Mouse (Mus musculus) embryonic facial prominence, embryonic 14.5 days (tissue): ENCODE measurements around the gene H2-Q1. TPM values are rescaled to one million over a fixed set of nuclear protein-coding genes. Genes with fewer than 3 reads are reported as not detected.
"Not testable (repeated sequence)": the region's sequence is repeated elsewhere in the genome, so short reads cannot be mapped to it uniquely, and the experiment has no call there.

ENCODE experiments used
- ATAC-seq: fragments of 200-750 bp; cut with Nextera tagmentation; 2 replicates; pipeline ENCODE4 v1.8.0; 2017; ENCODE audit warnings: low read depth, moderate number of reproducible peaks, moderate TSS enrichment
- DNase-seq: peaks from one replicate; pipeline ENCODE4 v3.0.0-alpha.2; 2015; ENCODE audit warnings: low spot score
- H3K27ac ChIP-seq: fragments of 300-500 bp; sonication (generic); replicated peaks from 2 replicates; pipeline ENCODE4 v1.5.1; 2014; ENCODE audit warnings: low read depth, mild to moderate bottlenecking, low read length, moderate library complexity
- H3K27me3 ChIP-seq: fragments of 300-500 bp; sonication (generic); replicated peaks from 2 replicates; pipeline ENCODE4 v1.6.1; 2014; ENCODE audit warnings: low read length; ENCODE audit not compliant: control insufficient read depth, insufficient read depth
- H3K36me3 ChIP-seq: fragments of 300-500 bp; sonication (generic); 2 replicates; pipeline ENCODE4 v1.6.1; 2014; ENCODE audit warnings: low read length, mixed read lengths; ENCODE audit not compliant: control insufficient read depth, insufficient read depth
- H3K4me1 ChIP-seq: fragments of 300-500 bp; sonication (generic); 2 replicates; pipeline ENCODE4 v1.6.1; 2014; ENCODE audit warnings: antibody characterized with exemption, low read length; ENCODE audit not compliant: control insufficient read depth, insufficient read depth
- H3K4me2 ChIP-seq: fragments of 300-500 bp; sonication (generic); 2 replicates; pipeline ENCODE4 v1.6.1; 2014; ENCODE audit warnings: low read depth, mild to moderate bottlenecking, low read length, moderate library complexity, mixed read lengths
- H3K4me3 ChIP-seq: fragments of 300-500 bp; sonication (generic); 2 replicates; pipeline ENCODE4 v1.5.1; 2014; ENCODE audit warnings: low read depth, mild to moderate bottlenecking, low read length
- H3K9ac ChIP-seq: fragments of 300-500 bp; sonication (generic); 2 replicates; pipeline ENCODE4 v1.6.1; 2014; ENCODE audit warnings: low read depth, mild to moderate bottlenecking, low read length, moderate library complexity, mixed read lengths
- H3K9me3 ChIP-seq: fragments of 300-500 bp; sonication (generic); 2 replicates; pipeline ENCODE4 v1.6.1; 2016; ENCODE audit warnings: low read length; ENCODE audit not compliant: control insufficient read depth
- WGBS: fragments of 180-500 bp; shearing (Covaris S2); extraction: QIAGEN DNeasy Blood & Tissue Kit; methylation state at CpG from one replicate; pipeline ENCODE4 v1.1.7; 2014; 5-methylcytosine and 5-hydroxymethylcytosine counted together
- polyA plus RNA-seq: library from polyadenylated mRNA; unstranded; fragments of >200 nt; fragmentation: Nextera tagmentation; extraction: Ambion mirVana; gene quantifications from 2 replicates; pipeline ENCODE4 v1.2.1, GENCODE M21; 2014

The H2-Q1 gene
- polyA plus RNA-seq, 1 experiment from 2014 or later, result 0.25 TPM

GRCm38 (mm10) chr17:35325124-35325523 is 4.9 kb downstream of the H2-Q1 start:
- 39% methylated on average over 1 of the region's 1 CpGs for WGBS
- peaks cover 27% of the 10 kb centered on the region for H3K27me3 ChIP-seq
- H3K4me3 ChIP-seq, H3K4me2 ChIP-seq, H3K36me3 ChIP-seq, H3K27ac ChIP-seq, ATAC-seq, H3K4me1 ChIP-seq, H3K9me3 ChIP-seq, DNase-seq, H3K9ac ChIP-seq: not testable (repeated sequence)

GRCm38 (mm10) chr17:35326000-35326399 is 5.8 kb downstream of the H2-Q1 start:
- not testable (repeated sequence) for H3K27ac ChIP-seq, H3K9me3 ChIP-seq, H3K9ac ChIP-seq, H3K4me1 ChIP-seq, ATAC-seq, H3K4me3 ChIP-seq, H3K4me2 ChIP-seq, DNase-seq, H3K36me3 ChIP-seq
- H3K27me3 ChIP-seq, result peaks cover 18% of the 10 kb centered on the region

GRCm38 (mm10) chr17:35329714-35330113 is 9.5 kb downstream of the H2-Q1 start:
- WGBS, result 56% methylated on average over 3 of the region's 3 CpGs
- H3K9ac ChIP-seq, H3K9me3 ChIP-seq, ATAC-seq, DNase-seq, H3K4me2 ChIP-seq, H3K27ac ChIP-seq, H3K4me3 ChIP-seq, H3K4me1 ChIP-seq, H3K27me3 ChIP-seq, H3K36me3 ChIP-seq: not testable (repeated sequence)

GRCm38 (mm10) chr17:35331546-35331945 is 11.3 kb downstream of the H2-Q1 start:
- not testable (repeated sequence) for H3K27me3 ChIP-seq, H3K9me3 ChIP-seq, ATAC-seq

GRCm38 (mm10) chr17:35342071-35342671 is 22.0 kb downstream of the H2-Q1 start, which contains the start of gene H2-Q2:
Gene H2-Q2 (plus strand): TSS chr17:35342242.
- peaks cover 43% of the 10 kb centered on the region for H3K27me3 ChIP-seq
- WGBS, result 1% methylated on average over 26 of the region's 40 CpGs
- H3K4me2 ChIP-seq, result peak within 1 kb of the TSS; percentile 66
- 0 out of 2 replicates have a peak, but pooled peaks cover 3% of the 10 kb centered on the region for H3K4me1 ChIP-seq
- no peaks in the 10 kb centered on the region for H3K36me3 ChIP-seq
- peak within 1 kb of the TSS; percentile 36 for H3K4me3 ChIP-seq
- H3K9ac ChIP-seq, result peak within 1 kb of the TSS; percentile 34; the same call in 1 of the 2 replicates
- no peak for DNase-seq
- no peak for ATAC-seq
- H3K9me3 ChIP-seq, result no peaks in the 10 kb centered on the region
- H3K27ac ChIP-seq, result no peak within 1 kb of the TSS

More at GRCm38 (mm10) chr17:35331546-35331945, 11.3 kb downstream of the H2-Q1 start:
- not testable (repeated sequence) for DNase-seq, H3K4me1 ChIP-seq, H3K9ac ChIP-seq, H3K4me2 ChIP-seq, H3K36me3 ChIP-seq, H3K27ac ChIP-seq, H3K4me3 ChIP-seq
- WGBS, result 65% methylated on average over 6 of the region's 6 CpGs

GRCm38 (mm10) chr17:35342711-35343476 is 22.7 kb downstream of the H2-Q1 start:
- Histone ChIP-seq H3K36me3 (no peaks in the 10 kb centered on the region), H3K27me3 (peaks cover 43% of the 10 kb centered on the region)
- DNase-seq, result no peak

GRCm38 (mm10) chr17:35347659-35348058 is 27.5 kb downstream of the H2-Q1 start:
- peaks cover 17% of the 10 kb centered on the region for H3K27me3 ChIP-seq
- H3K4me2 ChIP-seq, H3K9me3 ChIP-seq, H3K27ac ChIP-seq, DNase-seq, H3K4me1 ChIP-seq, H3K4me3 ChIP-seq, H3K9ac ChIP-seq, H3K36me3 ChIP-seq, ATAC-seq: not testable (repeated sequence)

More at GRCm38 (mm10) chr17:35342711-35343476, 22.7 kb downstream of the H2-Q1 start:
- no peak for ATAC-seq
- H3K9me3 ChIP-seq, result no peaks in the 10 kb centered on the region
- H3K27ac ChIP-seq, result no peak overlapping the region
- H3K4me1 ChIP-seq, result 0 out of 2 replicates have a peak, but pooled peaks cover 3% of the 10 kb centered on the region
- peak overlapping the region; percentile 36 for H3K4me3 ChIP-seq
- H3K9ac ChIP-seq, result peak overlapping the region; percentile 34; the same call in 1 of the 2 replicates
- 0% methylated on average over 33 of the region's 46 CpGs for WGBS
- H3K4me2 ChIP-seq, result peak overlapping the region; percentile 66

- not testable (repeated sequence) for H3K4me3 ChIP-seq, H3K4me1 ChIP-seq, H3K4me2 ChIP-seq, H3K9ac ChIP-seq, H3K36me3 ChIP-seq, H3K27me3 ChIP-seq, H3K9me3 ChIP-seq, H3K27ac ChIP-seq, DNase-seq, ATAC-seq
- WGBS, result 62% methylated on average over 6 of the region's 6 CpGs
Observed at GRCm38 (mm10) chr17:35353275-35353674, 33.1 kb downstream of the H2-Q1 start.
